Mouse (Mus musculus) kidney, postnatal 25 days (tissue): ENCODE measurements at regions not wholly inside any gene's neighbourhood (a gene's known extent, or its start where the extent isn't known, plus 50 kb on each side); places are given as distances from the start of the nearest gene placed in this dataset.

Experiments
- DNase-seq, 2 experiments: peaks; one replicate each; pipeline ENCODE4 v3.0.0; 2021; ENCODE audit warnings: mixed read lengths in 2 of 2

DNA sequence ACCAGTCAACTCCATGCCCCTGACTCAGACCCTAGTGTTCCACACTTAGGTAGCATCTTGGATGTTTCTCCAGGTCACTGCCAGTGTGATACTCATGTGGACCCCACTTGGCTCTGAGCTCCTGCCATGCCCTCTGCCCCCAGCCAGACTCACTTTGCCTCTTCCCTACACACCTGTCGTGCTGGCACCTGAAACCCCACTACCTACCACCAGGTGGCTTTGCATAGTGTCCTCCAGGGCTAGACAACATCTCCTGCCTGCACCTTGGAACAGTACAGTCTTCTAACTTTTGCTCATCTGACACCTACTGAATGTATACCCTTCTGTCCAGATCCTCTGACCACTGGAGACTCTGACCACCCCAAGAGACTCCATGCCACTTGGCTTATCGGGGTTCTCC lies 80.6 kb downstream of the Fam53a start:
- no peak for DNase-seq

GRCm38 (mm10) chr5:33543372-33543771 lies 86.1 kb downstream of the Fam53a start:
- peak; percentile 44 to 69 for DNase-seq

DNA sequence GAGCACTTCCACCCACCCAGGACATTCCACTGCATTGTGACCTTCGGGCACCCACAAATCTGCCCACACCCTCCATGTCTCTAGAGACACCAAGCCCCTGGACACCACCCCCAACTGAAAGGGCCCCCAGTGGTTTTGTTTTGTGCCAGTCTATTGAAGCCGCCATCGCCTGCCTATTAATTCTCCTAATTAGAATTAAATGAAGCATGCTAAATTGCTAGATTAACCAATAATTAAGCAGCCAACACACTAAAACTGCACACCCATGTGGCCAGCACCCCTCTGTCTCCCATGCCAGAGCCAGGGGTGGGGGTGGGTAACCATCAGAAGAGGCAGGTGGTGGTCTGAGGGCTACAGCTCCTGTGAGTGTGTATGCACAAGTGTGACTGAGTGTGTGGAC lies 86.8 kb downstream of the Fam53a start:
- DNase-seq, result no peak

DNA sequence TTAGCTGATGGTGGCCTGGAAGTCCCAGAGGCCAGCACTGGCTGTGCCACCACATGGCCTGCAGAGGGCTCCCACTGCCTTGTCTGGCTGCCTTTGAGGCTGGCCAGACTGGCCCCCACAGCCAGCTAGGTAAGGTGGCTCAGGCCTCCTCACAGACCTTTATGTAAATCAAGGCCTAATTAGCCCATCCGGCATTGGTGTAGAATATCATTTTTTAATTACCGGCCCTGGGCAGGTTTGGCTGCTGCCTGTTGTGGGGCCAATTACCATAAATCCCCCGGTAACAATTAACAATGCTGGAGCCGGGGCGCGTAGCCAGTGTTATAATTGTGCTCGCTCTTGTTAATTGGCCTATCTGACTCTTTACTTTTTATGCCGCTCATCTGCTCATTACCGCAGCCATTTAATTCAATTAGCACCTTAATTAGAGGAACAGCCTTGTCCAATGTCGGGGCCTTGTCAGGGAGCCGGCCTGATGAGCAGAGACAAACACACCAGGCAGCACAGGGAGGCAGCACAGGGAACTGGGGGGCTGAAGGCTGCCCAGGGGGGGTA lies 87.4 kb downstream of the Fam53a start:
- DNase-seq, result peak in 1 of 2 experiments; percentile 19

- no peak for DNase-seq
Observed at GRCm38 (mm10) chr5:33540259-33540658, 89.2 kb downstream of the Fam53a start.

GRCm38 (mm10) chr5:33537429-33537828 lies 92.0 kb downstream of the Fam53a start:
- no peak for DNase-seq

GRCm38 (mm10) chr5:33537017-33537416 lies 92.4 kb downstream of the Fam53a start:
- no peak for DNase-seq

- no peak for DNase-seq
Observed at GRCm38 (mm10) chr5:33536261-33536660, 93.2 kb downstream of the Fam53a start.

DNA sequence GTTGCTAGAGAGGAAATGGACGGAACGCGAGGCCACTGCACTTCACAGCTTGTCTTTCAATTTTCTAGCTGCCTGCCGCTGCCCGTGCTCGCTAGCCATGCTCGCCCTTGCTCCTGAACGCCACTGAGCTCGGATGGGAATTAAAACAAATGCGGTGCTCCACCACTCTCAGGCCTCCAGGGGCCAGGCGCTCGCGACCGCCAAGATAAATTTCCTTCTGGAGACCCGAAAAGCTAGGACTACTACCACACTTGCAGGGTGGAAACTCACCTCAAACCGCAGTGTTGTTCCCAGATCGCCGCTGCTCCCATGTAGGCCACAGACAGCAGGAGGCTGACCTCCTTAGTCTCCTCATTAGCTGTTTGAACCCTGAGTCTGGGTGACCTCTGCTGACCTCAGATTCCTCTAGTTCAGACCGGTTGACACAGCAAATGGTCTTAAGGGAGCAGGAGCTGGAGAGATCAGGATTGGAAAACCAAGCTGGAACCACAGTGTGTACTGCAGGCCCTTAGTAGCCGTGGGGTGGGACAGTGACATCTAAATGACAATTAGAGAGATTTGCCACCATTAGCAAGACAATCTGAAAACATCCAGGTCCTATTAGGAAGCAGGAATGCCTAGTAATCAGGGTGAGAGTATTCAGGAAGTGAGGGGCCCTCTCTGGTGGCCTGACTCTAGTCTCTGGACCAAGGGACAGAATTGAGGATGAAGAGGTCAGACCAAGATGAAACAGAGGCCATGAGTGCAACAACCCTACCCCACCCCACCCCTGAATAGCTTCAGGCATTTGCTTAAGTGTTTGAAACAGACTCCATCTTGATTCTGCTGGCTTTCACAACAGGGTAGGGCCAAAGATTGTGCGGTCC lies 94.1 kb downstream of the Fam53a start:
- no peak for DNase-seq

- no peak for DNase-seq
Observed at GRCm38 (mm10) chr5:33534345-33534744, 95.1 kb downstream of the Fam53a start.

DNA sequence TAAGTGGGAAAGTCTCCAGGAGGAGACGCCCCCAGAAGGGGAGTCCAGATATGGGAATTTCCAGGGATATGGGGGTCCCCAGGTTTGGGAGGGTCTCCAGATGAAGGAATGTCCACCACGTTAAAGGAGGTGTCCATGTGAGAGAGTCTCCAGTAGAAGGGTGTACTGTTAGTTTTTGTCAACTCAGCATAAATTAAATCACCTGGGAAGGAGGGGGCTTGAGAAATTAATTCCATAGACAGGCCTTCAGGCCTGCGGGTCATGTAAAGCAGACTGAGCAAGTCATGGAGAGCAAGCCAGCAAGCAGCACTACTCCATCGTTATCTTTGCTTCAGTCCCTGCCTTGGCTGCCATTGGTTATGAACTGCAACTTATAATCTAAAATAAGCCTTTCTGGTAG lies 96.2 kb downstream of the Fam53a start:
- no peak for DNase-seq

GRCm38 (mm10) chr5:33531263-33531662 lies 97.5 kb upstream of the Nkx1-1 start:
- DNase-seq, result no peak

- DNase-seq, result peak in 1 of 2 experiments; percentile 8
Observed at GRCm38 (mm10) chr5:33529771-33530170, 96.0 kb upstream of the Nkx1-1 start.

- DNase-seq, result no peak
Observed at GRCm38 (mm10) chr5:33528971-33529670, 95.3 kb upstream of the Nkx1-1 start.

DNA sequence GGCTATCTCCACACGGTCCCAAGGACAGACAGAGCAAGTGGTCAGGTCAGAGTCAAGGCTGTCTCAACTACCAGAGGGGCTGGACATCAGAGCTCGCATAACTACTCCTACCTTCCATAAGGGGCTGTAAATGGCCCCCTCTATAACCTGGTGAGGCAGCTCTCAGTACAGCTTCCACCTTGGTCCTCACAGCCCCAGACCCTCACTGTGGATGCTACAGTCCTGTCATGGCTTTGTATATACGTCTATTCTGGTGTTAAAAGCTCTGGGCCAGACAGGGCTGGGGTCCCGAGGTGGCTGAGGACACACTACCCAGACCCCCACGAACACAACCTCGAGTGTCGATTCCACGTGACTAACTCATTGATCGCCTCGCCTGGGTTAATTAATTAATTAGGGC lies 94.0 kb upstream of the Nkx1-1 start:
- DNase-seq, result no peak

- DNase-seq, result no peak
Observed at GRCm38 (mm10) chr5:33527316-33527715, 93.5 kb upstream of the Nkx1-1 start.

DNA sequence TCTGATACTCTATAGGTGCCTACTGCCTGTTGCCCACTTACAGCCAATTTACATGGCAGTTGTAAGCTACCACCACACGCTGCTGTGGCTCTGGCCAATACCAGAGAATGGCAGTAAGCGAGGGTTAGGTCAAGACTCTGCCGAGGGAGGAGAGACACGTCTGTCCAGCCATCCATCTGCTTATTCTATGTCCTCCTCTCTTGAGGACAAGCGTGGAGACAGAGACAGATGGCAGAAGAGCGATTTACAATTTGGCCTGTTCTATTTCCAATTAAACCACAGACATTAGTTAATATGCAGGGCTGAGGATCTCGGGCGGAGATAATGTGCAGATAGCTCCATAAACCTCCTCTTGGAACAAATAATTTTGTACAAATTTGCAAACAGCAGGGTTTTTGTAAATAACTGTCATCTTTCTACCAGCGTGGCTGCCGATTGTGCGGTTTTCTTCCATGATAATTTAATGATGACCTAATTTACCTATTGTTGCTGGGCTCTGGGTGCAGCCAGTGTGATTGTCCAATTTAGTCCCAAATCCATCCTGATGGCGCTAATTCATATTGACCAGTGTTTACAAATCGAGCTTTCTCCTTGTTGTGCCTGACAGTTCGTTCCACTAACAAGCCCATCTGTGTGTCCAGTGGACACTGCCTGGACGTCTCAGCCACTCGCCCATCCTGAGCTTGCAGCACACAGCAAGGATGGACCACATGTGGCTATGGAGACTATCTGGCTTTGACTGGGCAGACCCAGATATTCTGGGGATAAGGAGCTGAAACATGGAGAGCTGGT lies 88.4 kb upstream of the Nkx1-1 start:
- DNase-seq, result no peak

DNA sequence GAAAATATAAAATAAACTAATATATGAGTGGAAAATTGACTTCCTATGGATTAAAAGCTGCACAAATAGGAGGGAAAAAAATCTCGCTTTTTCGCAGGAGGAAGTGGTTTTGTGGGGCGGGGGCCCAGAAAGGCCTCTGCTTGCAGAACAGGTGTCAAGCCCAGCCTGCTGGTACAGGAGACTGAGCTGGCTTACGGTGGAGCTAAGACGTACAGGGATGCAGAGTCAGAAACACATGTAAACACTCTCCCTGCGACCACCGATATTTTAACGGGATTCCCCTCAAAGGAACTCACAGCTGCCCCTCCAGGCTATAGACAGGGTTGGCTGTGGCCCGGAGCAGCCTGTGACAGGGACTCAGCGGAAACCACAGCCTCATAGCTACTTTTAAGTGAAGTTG lies 87.1 kb upstream of the Nkx1-1 start:
- DNase-seq, result no peak

- no peak for DNase-seq
Observed at GRCm38 (mm10) chr5:33519394-33519793, 85.6 kb upstream of the Nkx1-1 start.

DNA sequence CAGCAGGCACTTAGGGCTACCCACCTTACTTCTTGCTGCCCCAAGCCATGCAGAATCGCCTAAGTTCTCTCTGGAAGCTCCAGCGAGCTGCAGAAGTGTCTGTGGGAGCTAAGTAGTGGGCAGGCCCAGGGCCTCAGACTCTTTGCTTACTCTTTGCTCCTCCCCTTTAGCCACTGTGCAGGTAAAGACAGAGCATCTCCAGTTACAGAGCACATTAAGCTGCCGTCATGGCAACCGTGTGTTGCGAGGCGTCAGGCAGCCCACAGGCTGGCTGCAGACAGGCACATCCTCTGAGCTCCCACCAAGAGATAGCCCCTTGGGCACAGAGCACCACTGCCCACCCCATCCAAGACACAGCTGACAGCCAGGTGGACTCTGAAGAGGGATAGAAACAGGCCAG lies 85.1 kb upstream of the Nkx1-1 start:
- DNase-seq, result no peak

DNA sequence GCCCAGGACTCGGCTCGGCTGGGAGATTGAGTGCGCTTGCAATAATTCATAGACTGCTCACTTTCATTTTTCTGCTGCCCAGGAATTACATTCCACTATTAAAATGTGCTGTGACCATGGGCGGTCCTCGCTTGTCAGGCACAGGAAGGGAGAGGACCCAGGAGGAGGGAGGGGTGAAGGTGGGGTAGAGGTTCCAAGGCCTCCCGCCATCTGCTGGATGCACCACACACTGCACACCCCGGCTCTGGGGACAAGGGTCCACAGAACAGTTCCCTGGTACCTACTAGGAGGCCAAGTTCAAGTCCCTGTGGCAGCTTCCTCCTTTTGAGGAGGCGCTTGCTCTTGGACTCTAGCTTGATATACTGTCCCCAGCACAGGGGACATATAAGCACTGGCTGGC lies 83.8 kb upstream of the Nkx1-1 start:
- DNase-seq, result no peak

- no peak for DNase-seq
Observed at GRCm38 (mm10) chr5:33516211-33516610, 82.4 kb upstream of the Nkx1-1 start.

DNA sequence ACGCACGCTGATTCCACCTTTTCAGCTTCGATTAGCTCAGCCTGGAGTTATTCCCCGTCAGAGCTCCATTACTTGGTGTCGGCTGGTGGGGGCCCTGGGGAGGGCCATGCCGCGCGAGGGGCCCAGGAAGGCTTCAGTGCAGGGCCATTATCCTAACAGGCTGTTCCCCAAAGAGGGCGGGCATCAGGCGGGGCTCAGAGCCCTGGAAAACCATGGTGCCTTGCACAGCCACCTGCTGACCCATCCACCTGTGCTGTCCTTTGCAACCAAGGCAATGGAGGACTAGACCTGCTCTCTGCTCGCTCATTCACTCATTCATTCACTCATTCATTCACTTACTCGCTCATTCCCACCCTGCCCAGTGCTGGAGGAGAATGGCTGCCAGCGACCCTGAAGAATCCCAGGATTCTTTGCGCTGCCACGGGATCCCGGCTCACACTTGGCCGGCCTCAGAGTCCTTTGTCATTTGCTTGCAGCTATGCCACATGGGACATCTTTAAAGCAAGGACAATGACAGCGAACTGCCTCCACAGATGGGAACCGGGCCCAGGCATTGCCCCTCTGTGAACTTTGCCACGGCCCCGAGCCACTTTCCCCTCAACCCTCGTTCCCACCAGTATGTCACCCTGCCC lies 78.6 kb upstream of the Nkx1-1 start:
- DNase-seq, result no peak
